Mouse (Mus musculus) kidney, adult 2 months (tissue): ENCODE results near the gene Brpf1.

Experiments used
- CTCF ChIP-seq: fragments of 200-500 bp; conservative IDR thresholded peaks from 2 replicates; pipeline ENCODE4 v1.5.1; 2011; ENCODE audit warnings: low read depth, mild to moderate bottlenecking, control low read depth, low read length, moderate library complexity, mixed read lengths; ENCODE audit not compliant: insufficient read depth, insufficient read length
- POLR2A ChIP-seq: fragments of 200-500 bp; IDR thresholded peaks from one replicate; pipeline ENCODE4 v1.6.1; 2011; ENCODE audit warnings: low read depth, low read length, control low read depth

- TF ChIP-seq CTCF (no peak), POLR2A (no peak)
Observed at GRCm38 (mm10) chr6:113353696-113354095, 46.8 kb downstream of the Brpf1 start.
